Mouse (Mus musculus) liver, adult 10 weeks (tissue): ENCODE data around the gene Med31. TPM values are rescaled to one million over a fixed set of nuclear protein-coding genes. Genes with fewer than 3 reads are reported as not detected.

ENCODE experiments used
- polyA plus RNA-seq: library from polyadenylated mRNA; stranded (reverse); fragments of 350-450 nt; fragmentation: Illumina TruSeq; extraction: RNeasy Lipid Tissue Mini Kit (QIAGEN cat#74804); gene quantifications from one replicate; pipeline ENCODE4 v1.2.3, GENCODE M21; 2014; ENCODE audit warnings: low read depth, low replicate concordance

Med31 gene
- 5.5 TPM for polyA plus RNA-seq

GRCm38 (mm10) chr11:72215410-72215797 lies at the start of gene Med31:
TSS of gene Med31 (minus strand) at chr11:72215592.

GRCm38 (mm10) chr11:72207204-72207833 lies 8.1 kb downstream of the Med31 start, which contains the start of the genes 4933427D14Rik and Txndc17:
TSS of gene 4933427D14Rik (minus strand) at chr11:72207459.
TSS of gene Txndc17 (plus strand) at chr11:72207547.

GRCm38 (mm10) chr11:72206341-72207203 lies 8.8 kb downstream of the Med31 start, which contains the start of gene Gm43951:
TSS of gene Gm43951 (minus strand) at chr11:72206840.

Other genes with a start within 250 kb of the Med31 start
- gene Aipl1, start 178.1 kb downstream of the Med31 start, polyA plus RNA-seq, result not detected
- gene Pimreg, start 173.6 kb downstream of the Med31 start, polyA plus RNA-seq, result not detected
- gene Pitpnm3, start 79.8 kb downstream of the Med31 start, polyA plus RNA-seq, result not detected
- gene Gm43951, start 8.8 kb downstream of the Med31 start, polyA plus RNA-seq, result not detected
- gene 4933427D14Rik, start 8.1 kb downstream of the Med31 start, polyA plus RNA-seq, result 1.4 TPM
- gene Txndc17, start 8.0 kb downstream of the Med31 start, polyA plus RNA-seq, result 79.5 TPM
- 0.19 TPM for gene Slc13a5, start 51.6 kb upstream of the Med31 start, polyA plus RNA-seq
- gene Xaf1, start 86.0 kb upstream of the Med31 start, polyA plus RNA-seq, result 20.2 TPM
- not detected for gene Fbxo39, start 98.9 kb upstream of the Med31 start, polyA plus RNA-seq
- gene Tekt1, start 146.8 kb upstream of the Med31 start, polyA plus RNA-seq, result not detected
- 0.32 TPM for gene Smtnl2, start 196.1 kb upstream of the Med31 start, polyA plus RNA-seq
- 2.4 TPM for gene Ggt6, start 219.9 kb upstream of the Med31 start, polyA plus RNA-seq
- gene Mybbp1a, start 225.8 kb upstream of the Med31 start, polyA plus RNA-seq, result 14.4 TPM